Mouse (Mus musculus) MEL (cell line): ENCODE results near the gene Nek4.

Source experiments
- CTCF ChIP-seq, 3 experiments: IDR thresholded peaks in 2 of 3; conservative IDR thresholded peaks in 1 of 3; 2 replicates each; pipeline ENCODE4 v1.5.1; 2011 to 2012; ENCODE audit warnings: low read length in 3 of 3, low read depth in 2 of 3, mild to moderate bottlenecking in 2 of 3, improper control_type of control experiment in 1 of 3, inconsistent platforms in 1 of 3, mixed read lengths in 1 of 3, moderate library complexity in 1 of 3; ENCODE audit not compliant: control insufficient read depth in 1 of 3, insufficient read depth in 1 of 3, poor library complexity in 1 of 3, severe bottlenecking in 1 of 3
- GATA1 ChIP-seq: IDR thresholded peaks from 2 replicates; pipeline ENCODE4 v1.6.1; 2011; ENCODE audit warnings: low read depth, low read length, improper control_type of control experiment
- MAFK ChIP-seq: IDR thresholded peaks from 2 replicates; pipeline ENCODE4 v1.6.1; 2011; ENCODE audit warnings: low read depth, mild to moderate bottlenecking, low read length, improper control_type of control experiment, borderline replicate concordance
- RCOR1 ChIP-seq: IDR thresholded peaks from 2 replicates; pipeline ENCODE4 v1.6.1; 2012; ENCODE audit warnings: low read depth, mild to moderate bottlenecking, inconsistent platforms, low read length, improper control_type of control experiment

- TF ChIP-seq GATA1, result no peak
- TF ChIP-seq CTCF (IDR thresholded peaks at IDR 0.05 in 2 of 3, conservative IDR thresholded peaks at IDR 0.05 in 1 of 3; ENCODE audit: control insufficient read depth in 1 of 3, insufficient read depth in 1 of 3, low read depth in 2 of 3, low read length in 3 of 3, poor library complexity in 1 of 3, severe bottlenecking in 1 of 3), result no peak
- TF ChIP-seq RCOR1, result no peak
- no peak for TF ChIP-seq MAFK
Observed at GRCm38 (mm10) chr14:30949986-30950385, 1.2 kb upstream of the Nek4 start.
